Mouse (Mus musculus) E14TG2a.4 (cell line): ENCODE data around the gene Olfr455.

Experiments
- CTCF ChIP-seq: conservative IDR thresholded peaks from 2 replicates; pipeline ENCODE4 v1.5.1; 2014; ENCODE audit warnings: low read length
- NANOG ChIP-seq: IDR thresholded peaks from 2 replicates; pipeline ENCODE4 v1.6.1; 2014; ENCODE audit warnings: borderline replicate concordance, low read length, mixed read lengths
- POU5F1 ChIP-seq: IDR thresholded peaks from 2 replicates; pipeline ENCODE4 v1.6.1; 2014; ENCODE audit warnings: low read length, borderline replicate concordance

- TF ChIP-seq CTCF (no peak), POU5F1 (no peak), NANOG (no peak)
These were observed 1.9 kb downstream of the Olfr455 start for GRCm38 (mm10) chr6:42545451-42545885.
